Mouse (Mus musculus) ES-Bruce4 (cell line): ENCODE measurements around the gene R3hdm4. TPM values are rescaled to one million over a fixed set of nuclear protein-coding genes. Genes with fewer than 3 reads are reported as not detected.
A peak's percentile ranks its signal among the peaks of the same experiment; 100 is the strongest.

Experiments
- H3K27ac ChIP-seq: 2 replicates; pipeline ENCODE4 v1.5.1; 2012; ENCODE audit warnings: low read length, inconsistent platforms; ENCODE audit not compliant: insufficient read depth
- H3K27me3 ChIP-seq: 2 replicates; pipeline ENCODE4 v1.6.1; 2012; ENCODE audit warnings: mild to moderate bottlenecking, low read length, inconsistent platforms; ENCODE audit not compliant: control insufficient read depth, poor library complexity, insufficient read depth, severe bottlenecking
- H3K36me3 ChIP-seq: 2 replicates; pipeline ENCODE4 v1.6.1; 2012; ENCODE audit warnings: inconsistent platforms, mild to moderate bottlenecking, low read length, moderate library complexity; ENCODE audit not compliant: control insufficient read depth, poor library complexity, insufficient read depth, severe bottlenecking
- H3K4me1 ChIP-seq: one replicate; pipeline ENCODE4 v1.8.1; 2011; ENCODE audit warnings: low read length; ENCODE audit not compliant: control insufficient read depth, insufficient read depth
- H3K4me3 ChIP-seq: 2 replicates; pipeline ENCODE4 v1.5.1; 2011; ENCODE audit warnings: low read depth, mild to moderate bottlenecking, low read length
- H3K9ac ChIP-seq: 2 replicates; pipeline ENCODE4 v1.6.1; 2012; ENCODE audit warnings: low read depth, mild to moderate bottlenecking, inconsistent platforms; ENCODE audit not compliant: poor library complexity, severe bottlenecking
- H3K9me3 ChIP-seq: replicated peaks from 2 replicates; pipeline ENCODE4 v1.6.1; 2012; ENCODE audit warnings: mild to moderate bottlenecking, low read length, inconsistent platforms; ENCODE audit not compliant: control insufficient read depth, poor library complexity, insufficient read depth, severe bottlenecking
- CTCF ChIP-seq: IDR thresholded peaks from one replicate; pipeline ENCODE4 v1.8.1; 2011; ENCODE audit warnings: low read depth, low read length
- EP300 ChIP-seq: IDR thresholded peaks from 2 replicates; pipeline ENCODE4 v1.6.1; 2011; ENCODE audit warnings: low read depth, low read length; ENCODE audit not compliant: insufficient read depth
- POLR2A ChIP-seq: IDR thresholded peaks from one replicate; pipeline ENCODE4 v1.8.1; 2011; ENCODE audit warnings: low read length; ENCODE audit not compliant: insufficient read depth
- polyA plus RNA-seq: library from polyadenylated mRNA; stranded (reverse); fragments of >200 nt; gene quantifications from 2 replicates; pipeline ENCODE4 v1.2.4, GENCODE M21; 2011; ENCODE audit warnings: low read depth; ENCODE audit not compliant: missing spikeins, insufficient read depth, insufficient read length

The R3hdm4 gene
- polyA plus RNA-seq, 1 experiment: 49.4 TPM

- H3K9me3 ChIP-seq: no peaks in the 10 kb centered on the region
- peak overlapping the region; percentile 73 for H3K9ac ChIP-seq
- no peaks in the 10 kb centered on the region for H3K27me3 ChIP-seq
- H3K4me1 ChIP-seq: peaks cover 7% of the 10 kb centered on the region
- H3K36me3 ChIP-seq: no peaks in the 10 kb centered on the region
- TF ChIP-seq POLR2A: no peak
- TF ChIP-seq EP300: no peak
- no peak for TF ChIP-seq CTCF
- H3K4me3 ChIP-seq: peak overlapping the region; percentile 74
- no peak overlapping the region for H3K27ac ChIP-seq
Measured at GRCm38 (mm10) chr10:79916081-79916480, 4.9 kb downstream of the R3hdm4 start.

DNA sequence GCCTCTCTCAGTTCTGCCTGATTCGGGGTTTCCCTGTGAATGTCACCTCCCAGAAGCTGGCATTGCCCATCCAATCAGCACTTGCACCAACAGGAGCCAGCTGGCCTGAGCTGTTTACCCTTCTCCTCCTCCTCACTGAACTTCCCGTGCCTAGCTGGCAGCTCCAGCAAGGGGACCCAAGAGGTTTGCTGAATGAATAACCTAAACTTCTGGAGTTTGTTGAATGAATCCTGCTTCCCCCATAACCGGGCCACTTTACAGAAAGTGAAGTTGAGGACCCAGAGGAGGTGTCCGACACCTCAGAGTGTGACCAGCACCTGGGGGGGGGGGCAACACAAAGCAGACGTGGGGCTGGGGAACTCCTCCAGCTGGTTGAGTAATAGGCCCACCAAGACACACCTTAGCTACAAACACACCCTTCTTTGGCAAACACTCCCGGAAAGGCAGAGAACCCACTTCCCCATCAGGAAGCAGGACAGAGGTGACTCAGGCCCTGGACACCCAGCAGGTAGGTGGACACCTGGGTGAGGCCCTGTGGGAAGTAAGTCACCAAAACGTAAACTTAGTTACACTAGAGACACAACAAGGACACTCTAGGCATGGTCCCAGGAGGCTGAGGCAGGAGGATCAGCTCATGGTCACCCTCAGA lies 5.9 kb downstream of the R3hdm4 start:
- Histone ChIP-seq H3K4me1 (peaks cover 1% of the 10 kb centered on the region), H3K9ac (no peak overlapping the region), H3K36me3 (no peaks in the 10 kb centered on the region), H3K27ac (no peak overlapping the region), H3K9me3 (no peaks in the 10 kb centered on the region), H3K4me3 (no peak overlapping the region), H3K27me3 (no peaks in the 10 kb centered on the region)
- TF ChIP-seq POLR2A (no peak), EP300 (no peak), CTCF (no peak)

DNA sequence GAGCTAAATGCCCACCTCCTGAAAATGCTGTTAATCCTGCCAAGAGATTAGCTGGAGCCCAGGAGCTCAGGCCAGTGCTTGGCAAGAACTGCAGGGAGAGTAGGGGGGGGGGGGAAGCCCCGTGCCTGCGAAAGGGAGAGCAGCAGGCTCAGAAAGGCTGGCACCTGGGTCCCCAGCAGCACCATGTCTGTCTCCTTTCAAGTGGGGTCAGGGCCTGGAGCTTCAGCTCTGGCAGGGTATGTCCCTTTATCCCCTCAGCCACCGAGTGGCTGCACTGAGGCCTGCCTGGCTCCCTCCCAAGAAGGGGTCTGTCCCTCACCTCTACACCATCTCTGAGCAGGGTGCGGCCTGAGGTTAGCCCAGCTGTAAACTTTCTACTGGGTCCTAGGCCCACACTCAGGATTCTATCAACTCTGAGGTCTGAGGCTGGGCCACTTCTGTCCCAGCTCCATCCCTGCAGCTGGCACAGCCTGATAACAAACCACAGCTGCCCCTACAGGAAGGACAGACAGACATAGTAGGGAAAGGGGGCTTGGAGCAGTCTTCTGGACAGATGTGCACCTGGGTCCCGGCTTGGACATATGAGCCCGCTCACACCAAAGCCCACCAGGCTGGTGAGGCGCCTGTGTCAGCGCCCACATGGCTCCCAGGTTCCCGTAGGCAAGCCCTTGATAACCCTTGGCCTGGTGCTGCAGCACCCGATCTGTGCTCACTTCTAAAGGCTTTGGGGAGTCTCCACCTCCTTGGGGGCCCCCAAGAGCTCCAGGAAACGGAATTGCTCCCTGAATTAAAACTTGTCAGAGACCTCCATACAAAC lies 6.7 kb downstream of the R3hdm4 start:
- Histone ChIP-seq H3K9ac (no peak overlapping the region), H3K36me3 (no peaks in the 10 kb centered on the region), H3K4me3 (no peak overlapping the region), H3K4me1 (no peaks in the 10 kb centered on the region), H3K27ac (no peak overlapping the region), H3K9me3 (no peaks in the 10 kb centered on the region), H3K27me3 (no peaks in the 10 kb centered on the region)
- TF ChIP-seq EP300: no peak
- no peak for TF ChIP-seq CTCF
- no peak for TF ChIP-seq POLR2A

DNA sequence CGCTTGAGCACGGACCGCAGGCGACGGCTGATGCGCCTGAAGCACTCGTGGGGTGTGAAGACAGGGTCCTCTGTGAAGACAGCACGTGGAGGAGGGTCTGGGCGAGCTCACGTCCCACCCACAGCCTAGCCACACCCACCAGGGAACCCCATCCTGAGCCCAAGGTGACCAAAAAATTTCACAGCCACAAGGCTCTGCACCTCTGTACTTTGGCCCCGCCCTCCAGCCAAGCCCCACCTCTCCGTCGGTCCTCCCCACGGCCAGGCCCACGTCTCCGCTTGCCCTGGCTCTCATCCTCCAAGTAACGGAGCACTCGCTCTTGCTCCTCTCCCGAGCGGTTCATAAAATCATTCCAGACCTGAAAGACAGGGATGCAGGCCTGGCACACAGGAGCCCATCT lies 8.6 kb downstream of the R3hdm4 start:
- Histone ChIP-seq H3K4me1 (no peaks in the 10 kb centered on the region), H3K4me3 (no peak overlapping the region), H3K27me3 (no peaks in the 10 kb centered on the region), H3K9me3 (no peaks in the 10 kb centered on the region), H3K36me3 (no peaks in the 10 kb centered on the region), H3K27ac (no peak overlapping the region), H3K9ac (no peak overlapping the region)
- TF ChIP-seq CTCF (no peak), EP300 (no peak), POLR2A (no peak)

GRCm38 (mm10) chr10:79910556-79910955 lies 10.5 kb downstream of the R3hdm4 start, which contains the start of gene Gm26602:
TSS of gene Gm26602 (plus strand) at chr10:79910856.
- Histone ChIP-seq H3K9me3 (no peaks in the 10 kb centered on the region), H3K36me3 (no peaks in the 10 kb centered on the region), H3K9ac (no peak within 1 kb of the TSS), H3K4me3 (no peak within 1 kb of the TSS), H3K27ac (no peak within 1 kb of the TSS), H3K27me3 (no peaks in the 10 kb centered on the region), H3K4me1 (no peaks in the 10 kb centered on the region)
- TF ChIP-seq POLR2A (no peak), EP300 (no peak), CTCF (no peak)
